Mouse (Mus musculus): ENCODE measurements around the gene Ankdd1b.

DNA sequence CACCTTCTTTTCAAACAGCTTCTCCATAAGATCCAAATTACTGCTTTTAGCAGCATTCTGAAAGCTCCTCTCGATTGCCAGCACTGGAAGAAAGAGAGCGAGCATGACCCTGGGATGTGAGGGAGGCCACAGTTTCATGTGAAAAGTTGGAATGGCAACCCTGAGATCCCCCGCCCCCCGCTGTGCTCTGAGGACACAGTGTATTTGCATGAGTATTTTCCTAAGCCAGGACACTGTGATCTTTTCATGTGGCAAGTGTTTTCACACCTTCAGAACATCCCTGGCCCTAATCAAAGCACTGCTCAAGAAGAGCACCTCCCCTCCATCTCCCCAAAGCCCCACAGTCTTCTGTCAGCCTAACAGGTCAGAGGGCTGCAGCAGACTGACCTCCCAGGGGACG lies 5.7 kb downstream of the Ankdd1b start:
- TF ChIP-seq POU5F1 (IDR thresholded peaks at IDR 0.05; ENCODE audit: borderline replicate concordance, low read length), result no peak
- no peak for TF ChIP-seq CTCF (conservative IDR thresholded peaks at IDR 0.05; ENCODE audit: low read length)
- TF ChIP-seq NANOG (IDR thresholded peaks at IDR 0.05; ENCODE audit: borderline replicate concordance, low read length), result no peak; the same call in 1 of the 2 replicates
